Mouse (Mus musculus) lung, postnatal 10 days (tissue): Measurements from ENCODE around the gene Prpf3.
A peak's percentile ranks its signal among the peaks of the same experiment; 100 is the strongest.
"Not testable (repeated sequence)": the region's sequence is repeated elsewhere in the genome, so short reads cannot be mapped to it uniquely, and the experiment has no call there.

ENCODE experiments used
- DNase-seq: peaks from one replicate; pipeline ENCODE4 v3.0.0; 2021

Gene Prpf3

DNA sequence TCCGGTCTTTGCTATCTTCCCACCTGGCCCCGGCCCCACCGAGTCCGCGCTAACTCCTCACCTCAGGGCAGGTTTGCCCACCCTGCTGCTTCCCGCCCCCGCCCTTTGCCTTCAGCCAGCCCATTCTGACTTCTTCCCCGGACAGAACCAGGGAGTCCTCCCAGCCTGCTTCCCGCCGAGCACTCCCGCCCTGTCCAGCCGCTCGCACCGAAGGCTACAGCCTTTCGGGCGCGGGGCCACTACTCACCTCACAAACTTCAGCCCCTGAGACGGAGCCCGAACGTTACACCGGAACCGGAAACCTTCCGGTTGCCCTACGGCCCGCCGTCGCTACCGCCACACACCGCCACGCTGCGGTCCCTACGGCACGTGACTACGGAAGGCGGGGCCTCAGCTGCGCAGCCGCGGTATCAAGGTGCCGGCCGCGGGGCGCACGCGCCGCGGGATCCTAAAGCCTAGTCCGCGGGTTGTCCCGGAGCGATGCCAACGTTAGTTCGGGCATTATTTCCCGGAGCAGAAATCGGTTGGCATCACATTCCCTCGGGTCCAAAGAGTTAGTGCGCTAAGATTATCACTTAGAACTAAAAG, at the start of gene Prpf3:
Gene Prpf3 (minus strand): TSS at position 384 of the 588 bp plus-strand sequence.
- DNase-seq: peak; percentile 97

- DNase-seq: peak; percentile 28
These were observed 48.9 kb upstream of the Prpf3 start, which contains the start of gene Car14 for GRCm38 (mm10) chr3:95904568-95904967. Car14 (minus strand) TSS chr3:95904691.

- DNase-seq: no peak
These were observed 48.2 kb upstream of the Prpf3 start for GRCm38 (mm10) chr3:95903753-95904502.

- DNase-seq: no peak
These were observed 47.0 kb upstream of the Prpf3 start for GRCm38 (mm10) chr3:95902643-95903042.

- no peak for DNase-seq
These were observed 46.6 kb upstream of the Prpf3 start for GRCm38 (mm10) chr3:95902373-95902625.

GRCm38 (mm10) chr3:95901616-95902372, 46.1 kb upstream of the Prpf3 start:
- DNase-seq: no peak

DNA sequence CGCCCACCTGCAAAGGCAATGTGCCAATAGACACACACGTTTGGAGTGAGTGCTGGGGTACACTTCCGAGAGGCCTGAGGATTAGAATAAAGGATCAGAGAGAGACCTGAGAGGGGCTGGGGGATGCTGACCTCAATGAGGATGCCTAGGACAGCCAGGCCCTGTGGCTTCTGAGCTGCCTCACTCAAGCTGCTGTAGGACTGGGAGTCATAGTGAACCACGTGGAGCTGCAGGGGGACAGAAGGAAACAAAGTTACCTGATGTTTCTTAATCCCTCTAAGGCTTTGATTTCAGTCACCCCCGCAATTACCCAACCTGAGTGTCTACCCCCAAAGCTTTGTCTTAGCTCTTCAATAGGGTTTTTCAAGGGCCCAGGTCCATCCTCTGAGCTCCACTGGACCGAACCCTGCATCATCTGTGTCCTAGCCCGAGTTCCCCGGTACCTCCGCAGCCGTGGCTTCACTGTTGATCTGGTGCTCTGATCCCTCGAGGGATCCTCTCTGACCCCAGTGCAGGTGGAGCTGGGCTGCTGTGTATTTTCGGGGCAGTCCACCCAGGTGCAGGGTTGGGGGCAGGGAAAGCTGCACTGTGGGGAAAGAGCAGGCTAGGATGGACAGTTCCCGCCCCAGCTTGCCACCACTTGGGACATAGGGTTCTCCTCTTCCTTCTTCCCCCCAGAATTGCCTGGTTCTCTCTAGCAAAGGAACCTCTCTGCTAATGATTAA, 44.3 kb upstream of the Prpf3 start:
- DNase-seq: no peak

GRCm38 (mm10) chr3:95895501-95895900, 39.8 kb upstream of the Prpf3 start:
- DNase-seq: not testable (repeated sequence)

DNA sequence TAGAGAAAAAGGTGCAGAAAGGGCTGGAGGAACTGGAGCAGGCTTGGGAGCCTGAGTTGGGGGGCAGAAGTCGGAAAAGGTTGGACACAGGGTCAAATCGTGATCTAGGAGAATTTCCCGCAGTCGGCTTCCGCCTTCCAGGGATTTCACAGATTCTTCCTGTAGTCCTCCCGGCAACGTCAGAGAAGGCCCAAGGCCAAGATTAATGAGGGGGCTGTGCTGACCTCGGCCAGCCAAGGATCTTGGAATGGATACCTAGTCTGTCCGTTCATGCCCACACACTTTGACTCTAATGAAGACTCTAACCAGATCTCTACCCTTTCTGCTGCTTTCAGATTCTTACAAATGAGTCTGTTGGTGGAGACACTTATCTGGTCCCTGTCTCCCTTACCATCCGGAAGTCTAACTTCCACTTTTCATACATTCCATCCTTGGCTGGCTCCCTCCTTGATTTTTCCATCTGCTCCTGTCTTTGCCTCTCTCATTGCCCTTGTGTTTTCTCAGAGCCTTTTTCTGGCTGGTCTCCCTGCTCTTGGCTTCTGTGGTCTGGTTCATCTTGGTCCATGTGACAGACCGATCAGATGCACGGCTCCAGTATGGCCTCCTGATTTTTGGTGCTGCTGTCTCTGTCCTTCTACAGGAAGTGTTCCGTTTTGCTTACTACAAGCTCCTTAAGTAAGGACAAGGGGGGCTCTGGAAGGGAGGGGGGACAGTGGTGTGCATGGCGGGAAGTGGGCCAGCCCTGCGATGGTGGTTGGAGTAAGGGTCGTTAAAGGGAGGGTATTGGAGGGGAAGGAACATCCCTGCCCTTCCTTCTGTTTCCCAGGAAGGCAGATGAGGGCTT, 38.9 kb upstream of the Prpf3 start:
- DNase-seq: peak; percentile 86

- DNase-seq: peak; percentile 99
These were observed 38.1 kb upstream of the Prpf3 start, which contains the start of gene Aph1a for GRCm38 (mm10) chr3:95893606-95894316. Aph1a (plus strand) TSS chr3:95893969.

GRCm38 (mm10) chr3:95893126-95893525, 37.4 kb upstream of the Prpf3 start:
- peak; percentile 78 for DNase-seq

DNA sequence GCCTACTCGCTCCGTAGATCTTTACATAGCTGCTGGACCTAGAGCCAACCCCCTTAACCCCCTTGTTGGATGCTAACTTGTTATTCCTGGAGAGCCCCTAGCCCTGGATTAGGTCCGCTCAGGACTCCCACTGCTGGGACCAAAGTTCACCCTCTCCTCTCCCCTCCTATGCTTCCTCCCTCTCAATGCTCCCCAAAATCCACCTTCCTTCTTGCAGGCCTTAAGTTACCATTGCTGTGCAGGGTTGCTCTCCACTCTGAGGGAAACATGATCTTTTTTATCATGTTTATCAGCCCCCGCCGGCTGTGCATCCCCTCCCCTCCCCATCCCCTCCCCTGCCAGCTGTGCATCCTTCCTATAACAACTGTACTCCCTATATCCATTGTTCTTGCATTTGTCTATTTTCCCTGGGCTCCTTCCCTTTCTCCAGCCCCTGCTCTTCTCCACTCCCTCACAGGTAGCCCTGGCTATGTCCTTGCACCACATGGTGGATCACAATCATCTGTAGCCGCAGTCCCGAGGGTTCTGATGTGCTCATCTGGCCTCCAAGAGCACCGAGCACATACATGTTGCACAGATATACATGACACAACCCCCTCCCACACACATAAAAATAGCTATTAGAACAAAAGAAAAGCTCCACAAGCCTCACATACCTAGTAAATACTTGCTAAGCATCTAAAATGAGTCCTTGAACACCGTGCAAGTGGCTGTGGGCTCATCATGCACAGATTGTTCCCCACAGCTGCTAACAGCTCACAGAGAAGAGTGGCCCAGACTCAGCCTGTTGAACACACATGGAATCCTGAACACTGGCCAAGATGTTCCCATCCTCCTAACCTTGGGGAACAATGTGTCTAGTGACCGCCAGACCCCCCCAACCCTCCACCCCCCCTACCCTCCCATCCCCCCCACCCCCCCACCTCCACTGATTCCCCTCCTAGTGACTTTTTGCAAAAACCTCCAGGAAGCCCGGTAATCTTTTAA, 36.7 kb upstream of the Prpf3 start:
- DNase-seq: peak; percentile 73

- peak; percentile 83 for DNase-seq
These were observed 35.8 kb upstream of the Prpf3 start, which contains the start of gene BC028528 for GRCm38 (mm10) chr3:95891211-95892065. BC028528 (minus strand) TSS chr3:95892005.

DNA sequence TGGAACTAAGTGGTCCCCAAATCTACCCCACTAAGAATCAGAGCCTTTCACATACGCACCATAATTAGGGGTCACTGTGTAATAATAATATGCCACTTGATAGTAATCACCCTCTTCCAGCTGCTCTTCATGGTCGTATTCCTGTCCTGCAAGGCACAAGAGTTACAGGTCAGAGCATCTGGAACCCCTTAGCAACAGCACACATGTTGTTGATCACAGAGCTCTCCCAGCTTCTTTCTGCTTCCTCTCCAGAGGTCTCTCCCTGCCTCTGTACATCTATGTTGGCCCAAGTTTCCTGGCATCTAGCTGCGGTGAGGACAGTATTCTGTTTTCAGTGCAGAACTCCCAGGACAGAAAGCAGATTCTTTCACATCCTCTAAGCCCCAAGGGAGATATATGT, 34.0 kb upstream of the Prpf3 start:
- DNase-seq: no peak

DNA sequence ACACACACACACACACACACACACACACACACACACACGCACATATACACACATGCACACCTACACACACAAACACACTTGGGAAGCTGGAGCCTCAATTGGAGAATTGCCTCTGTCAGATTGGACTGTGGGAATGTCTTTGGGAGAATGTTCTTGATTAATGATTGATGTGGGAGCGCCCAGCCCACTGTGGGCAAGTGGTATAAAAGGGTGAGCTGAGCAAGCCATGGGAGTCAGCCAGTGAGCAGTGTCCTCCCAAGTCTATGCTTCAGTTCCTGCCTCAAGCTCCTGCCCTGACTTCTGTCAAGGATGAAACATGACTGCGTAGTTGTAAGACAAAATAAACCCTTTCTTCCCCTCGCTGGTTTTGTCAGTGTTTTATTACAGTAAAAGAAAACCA, 31.9 kb upstream of the Prpf3 start:
- no peak for DNase-seq

DNA sequence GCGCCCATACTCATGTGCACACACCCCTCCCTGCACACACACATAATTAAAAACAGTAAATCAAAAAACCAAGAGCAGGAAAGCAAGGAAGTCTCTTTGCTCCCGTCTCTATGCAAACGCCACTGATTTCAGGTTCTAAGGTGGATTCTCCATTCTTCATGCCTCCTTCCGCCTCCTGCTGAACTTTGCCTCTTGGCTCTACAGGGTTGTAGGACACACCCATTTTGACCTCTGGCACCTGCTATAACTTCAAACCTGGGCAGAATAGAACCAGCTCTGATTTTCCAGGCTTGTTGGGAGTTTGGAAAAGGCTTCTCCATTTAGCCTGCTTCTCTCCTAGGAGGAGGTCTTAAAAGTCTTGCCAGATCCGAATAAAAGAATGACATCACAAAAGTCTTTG, 28.7 kb upstream of the Prpf3 start:
- DNase-seq: no peak

GRCm38 (mm10) chr3:95882816-95883425, 27.2 kb upstream of the Prpf3 start:
- DNase-seq: peak; percentile 91

DNA sequence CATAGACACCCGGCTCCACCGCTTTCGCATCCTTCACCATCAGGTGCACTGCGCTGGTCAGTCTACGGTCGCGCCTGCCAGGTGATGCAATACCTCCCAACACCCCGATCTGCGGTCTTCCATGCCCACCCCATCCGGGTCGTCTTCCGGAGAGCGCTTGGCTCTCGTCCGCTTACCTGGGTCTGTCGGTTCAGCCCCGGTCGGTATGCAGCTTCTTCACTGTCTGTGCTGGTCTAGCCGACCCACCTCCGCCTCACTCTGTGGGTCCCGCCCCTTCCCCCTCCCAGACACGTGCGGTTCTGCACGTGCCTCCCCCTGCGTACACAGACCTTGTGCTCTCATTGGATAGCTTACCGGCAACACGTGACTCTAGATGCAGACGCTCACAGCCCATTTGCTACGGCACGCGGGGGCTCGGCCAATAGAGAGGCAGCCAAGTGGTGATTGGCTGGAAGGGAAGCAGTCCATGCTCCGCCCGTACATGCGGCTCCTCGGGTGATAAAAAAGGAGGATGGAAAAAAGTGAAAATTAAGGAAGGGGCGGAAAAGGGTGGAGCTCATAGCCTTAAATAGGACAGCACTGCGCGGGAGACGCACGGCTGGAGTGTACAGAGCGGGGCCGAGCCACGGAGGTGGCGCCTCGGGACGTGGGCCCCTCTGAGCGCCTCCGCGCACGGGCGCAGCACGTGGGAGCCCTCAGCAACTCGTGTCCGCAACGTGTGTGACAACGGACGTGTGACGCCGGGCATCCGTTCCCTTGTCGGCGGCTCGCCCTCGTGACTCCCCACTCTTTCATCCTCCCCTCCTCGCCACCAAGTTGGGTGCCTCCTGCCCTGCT, 26.5 kb upstream of the Prpf3 start, which contains the start of gene Ciart:
Gene Ciart (minus strand): TSS at position 273 of the 837 bp plus-strand sequence.
- DNase-seq: peak; percentile 95
